Mouse (Mus musculus): ENCODE results near the gene Oat. TPM values are rescaled to one million over a fixed set of nuclear protein-coding genes. Genes with fewer than 3 reads are reported as not detected.

Gene Oat
- 10 to 100 TPM; 79.0 to 83.3 TPM for total RNA-seq (2021)
- long read RNA-seq, experiment 1, transcript Oat-201 (10 exons, 2,152 nt): major isoform, 95 of 114 reads
- long read RNA-seq, experiment 1, partial matches to known transcripts: 16 of 114 reads
- long read RNA-seq, experiment 1, other reads (novel, unspliced or antisense): 3 of 114 reads
- long read RNA-seq, experiment 2, transcript Oat-201 (10 exons, 2,152 nt): major isoform, 51 of 57 reads
- long read RNA-seq, experiment 2, partial matches to known transcripts: 5 of 57 reads
- long read RNA-seq, experiment 2, other reads (novel, unspliced or antisense): 1 of 57 reads

- DNase-seq: peak; percentile 96
These were observed at the start of gene Oat for GRCm38 (mm10) chr7:132576116-132576650. Gene Oat (minus strand): TSS chr7:132576398.

GRCm38 (mm10) chr7:132624161-132624560, 48.0 kb upstream of the Oat start:
- DNase-seq: no peak

- DNase-seq: no peak
These were observed 44.0 kb upstream of the Oat start for GRCm38 (mm10) chr7:132619975-132620918.

- DNase-seq: no peak
These were observed 43.4 kb upstream of the Oat start for GRCm38 (mm10) chr7:132619549-132619948.

GRCm38 (mm10) chr7:132617021-132617564, 40.9 kb upstream of the Oat start:
- DNase-seq: no peak

GRCm38 (mm10) chr7:132616391-132616790, 40.2 kb upstream of the Oat start:
- no peak for DNase-seq

GRCm38 (mm10) chr7:132615346-132615745, 39.1 kb upstream of the Oat start:
- DNase-seq: peak; percentile 27

DNA sequence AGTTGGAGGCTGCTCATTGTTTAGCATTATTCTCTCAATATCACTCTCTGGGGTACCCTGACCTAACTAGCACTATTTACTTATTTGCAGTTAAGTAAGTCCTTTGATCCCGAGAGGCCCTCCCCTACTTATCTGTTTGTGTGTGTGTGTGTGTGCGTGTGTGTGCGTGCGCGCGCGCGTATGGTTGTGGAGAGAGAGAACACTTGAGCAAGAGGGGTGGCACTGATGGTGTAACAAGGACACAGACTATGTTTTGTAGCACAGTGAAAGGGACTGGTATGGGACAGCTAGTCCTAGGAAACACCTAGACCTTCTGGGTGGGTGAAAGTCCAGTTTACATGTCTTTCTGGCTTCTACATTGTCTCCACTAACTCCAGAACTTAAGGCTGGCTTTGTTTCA, 35.3 kb upstream of the Oat start:
- DNase-seq: no peak

DNA sequence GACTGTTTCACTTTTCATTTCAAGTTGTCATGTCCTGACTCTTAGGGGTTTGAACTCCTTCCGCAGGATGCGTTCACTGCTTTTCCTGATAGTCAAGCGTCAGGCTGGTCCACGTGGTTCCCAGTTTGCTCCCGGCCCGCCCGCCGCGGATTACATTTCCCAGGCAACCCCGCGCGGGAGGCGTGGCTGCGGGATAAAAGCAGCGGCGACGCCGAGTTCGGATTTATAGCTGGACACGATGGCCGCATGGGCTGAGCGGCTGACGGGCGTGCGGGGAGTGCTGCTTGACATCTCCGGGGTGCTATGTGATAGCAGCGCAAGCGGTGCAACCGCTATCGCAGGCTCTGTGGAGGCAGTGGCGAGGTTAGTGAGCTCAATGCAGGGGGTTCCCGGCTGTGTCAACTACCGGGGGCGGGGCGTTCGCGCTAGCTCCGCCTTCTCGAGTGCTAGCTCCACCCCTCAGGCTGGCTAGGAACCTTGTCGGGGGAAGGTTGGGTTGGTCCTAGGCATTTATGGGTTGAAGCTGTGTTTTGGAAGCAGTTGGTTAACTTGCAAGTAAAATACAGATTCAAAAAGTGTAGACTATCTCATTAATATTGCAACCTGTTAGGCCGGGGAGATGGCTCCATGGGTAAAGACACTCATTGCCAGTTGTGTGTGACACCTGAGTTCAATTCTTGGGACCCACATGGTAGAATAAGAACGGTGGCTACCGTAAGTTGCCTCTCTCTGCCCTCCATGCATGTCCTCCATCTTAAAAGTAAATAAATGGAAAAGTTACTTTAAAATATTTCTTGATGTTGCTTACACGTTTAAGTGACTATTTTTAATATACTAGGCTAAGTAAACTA, 34.5 kb upstream of the Oat start, which contains the start of gene Lhpp:
Gene Lhpp, plus strand, starts transcription at position 171 of the 851 bp plus-strand sequence.
- DNase-seq: peak; percentile 89

- no peak for DNase-seq
These were observed 32.3 kb upstream of the Oat start for GRCm38 (mm10) chr7:132608316-132609020.

DNA sequence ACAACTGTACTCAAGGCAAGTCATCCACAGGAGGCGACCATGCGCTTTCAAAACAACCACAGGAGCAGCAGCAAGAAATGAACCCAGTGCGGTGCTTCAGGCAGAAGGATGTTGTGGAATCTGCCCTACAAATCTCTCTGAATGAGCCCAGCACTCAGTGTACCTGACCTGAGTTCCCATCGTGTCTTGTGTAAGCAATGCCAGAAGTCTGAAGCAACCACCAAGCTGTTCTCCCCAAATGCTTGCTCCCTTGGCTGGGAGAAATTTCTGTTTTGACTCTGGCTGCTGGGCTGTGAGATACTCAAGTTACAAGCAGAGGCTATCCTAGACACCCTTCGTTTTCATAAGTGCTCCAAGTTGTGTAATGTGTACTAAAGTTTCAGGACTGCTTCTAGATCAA, 29.5 kb upstream of the Oat start:
- DNase-seq: no peak

GRCm38 (mm10) chr7:132604720-132605119, 28.5 kb upstream of the Oat start:
- DNase-seq: no peak

DNA sequence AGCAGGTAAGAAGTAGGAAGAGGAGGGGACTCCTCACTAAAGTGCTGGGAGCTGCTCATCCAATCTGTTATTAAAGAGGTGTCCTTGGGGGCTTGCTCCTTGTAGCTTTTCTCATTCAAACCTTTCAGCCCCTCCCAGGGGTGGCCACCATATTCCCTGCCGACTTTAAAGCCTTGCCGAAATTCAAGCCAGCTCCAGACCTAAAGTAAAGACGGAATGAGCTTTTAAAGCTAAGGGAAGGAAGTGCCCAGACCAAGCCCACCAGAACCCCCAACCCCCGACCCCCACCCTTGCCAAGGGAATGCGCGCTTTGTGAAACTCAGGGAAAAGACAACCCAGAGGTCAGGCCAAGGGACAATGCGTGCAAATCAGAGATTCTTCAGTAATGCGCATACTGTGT, 24.7 kb upstream of the Oat start:
- DNase-seq: no peak

DNA sequence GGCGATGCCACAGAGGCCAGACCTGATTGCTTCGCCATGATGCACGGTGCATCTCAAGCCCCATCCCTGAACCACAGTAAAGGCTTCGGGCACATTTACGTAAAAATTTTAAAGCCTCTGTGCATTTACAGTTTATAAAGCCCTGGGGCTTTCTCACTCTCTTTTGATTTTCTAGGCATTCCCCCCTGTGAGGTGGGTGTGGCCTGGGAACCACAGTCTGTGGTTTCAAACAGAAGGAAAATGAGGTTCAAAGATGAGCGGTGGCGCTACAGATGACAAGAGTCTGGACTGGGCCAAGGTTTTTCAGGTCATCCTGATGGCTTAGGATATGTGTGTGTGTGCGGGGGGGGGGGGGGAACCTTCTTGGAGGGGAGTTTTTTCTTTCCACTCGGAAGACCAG, 23.8 kb upstream of the Oat start:
- DNase-seq: no peak

- no peak for DNase-seq
These were observed 23.1 kb upstream of the Oat start, which contains the start of gene Nkx1-2 for GRCm38 (mm10) chr7:132599071-132599975. Gene Nkx1-2 (minus strand): TSS chr7:132599637.

DNA sequence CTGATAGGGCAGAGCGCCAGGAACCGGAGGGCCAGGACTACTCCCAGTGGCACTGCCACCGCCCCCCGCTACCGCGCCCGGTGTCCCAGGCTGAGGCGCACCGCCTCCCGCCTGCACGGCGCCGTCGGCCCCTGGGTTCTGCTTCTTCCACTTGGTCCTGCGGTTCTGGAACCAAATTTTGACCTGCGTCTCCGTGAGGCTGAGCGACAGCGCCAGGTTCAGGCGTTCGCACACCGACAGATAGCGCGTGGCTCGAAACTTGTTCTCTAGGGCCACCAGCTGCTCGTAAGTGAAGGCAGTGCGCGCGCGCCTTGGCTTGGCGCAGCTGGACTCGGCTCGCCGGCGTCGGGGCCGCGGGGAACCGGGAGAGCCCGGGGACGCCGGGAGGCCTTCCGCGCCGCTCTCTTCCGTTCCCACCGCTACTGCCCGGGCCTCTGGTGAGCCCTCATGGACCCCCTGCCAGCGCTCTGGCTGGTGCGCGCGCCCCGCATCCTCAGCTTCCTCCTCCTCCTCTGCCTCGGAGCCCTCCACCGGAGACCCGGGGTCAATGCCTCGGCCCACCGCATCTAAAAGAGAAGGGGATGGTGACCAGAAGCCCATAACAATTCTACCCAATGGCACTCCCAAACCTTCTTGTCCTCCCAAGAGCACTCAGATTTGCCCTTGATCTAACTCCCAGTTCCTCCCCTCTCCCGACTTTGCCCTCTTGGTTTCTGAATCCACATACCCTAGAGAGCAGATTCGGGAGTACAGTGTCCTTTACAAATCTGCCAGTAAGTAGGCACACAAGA, 21.2 kb upstream of the Oat start:
- peak; percentile 40 for DNase-seq

GRCm38 (mm10) chr7:132596557-132597250, 20.5 kb upstream of the Oat start:
- DNase-seq: no peak

DNA sequence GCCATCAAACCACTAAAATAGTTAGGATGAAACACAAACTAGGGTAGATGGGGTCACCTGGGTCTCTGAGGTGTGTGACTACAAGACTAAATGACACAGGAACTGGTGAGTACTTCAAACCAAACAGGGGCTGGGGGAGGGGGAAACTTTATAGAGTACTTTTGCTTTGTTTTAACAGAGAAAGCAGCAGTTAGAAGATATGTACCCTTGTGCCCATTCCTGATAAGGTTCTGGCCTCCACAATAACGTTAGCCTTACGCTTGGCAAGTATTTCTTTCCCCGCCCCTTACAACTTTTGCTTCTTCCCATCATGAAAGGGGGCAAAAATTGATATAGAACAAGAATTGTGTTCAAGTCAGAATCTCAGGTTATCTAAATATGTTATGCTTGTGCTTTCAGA, 19.6 kb upstream of the Oat start:
- DNase-seq: no peak
